Mouse (Mus musculus) kidney, adult 8-10 months (tissue): Measurements from ENCODE around the gene Wdr93.
"Not testable (repeated sequence)": the region's sequence is repeated elsewhere in the genome, so short reads cannot be mapped to it uniquely, and the experiment has no call there.

Experiments used
- DNase-seq, 2 experiments: peaks; one replicate each; pipeline ENCODE4 v3.0.0; 2022

The Wdr93 gene

DNA sequence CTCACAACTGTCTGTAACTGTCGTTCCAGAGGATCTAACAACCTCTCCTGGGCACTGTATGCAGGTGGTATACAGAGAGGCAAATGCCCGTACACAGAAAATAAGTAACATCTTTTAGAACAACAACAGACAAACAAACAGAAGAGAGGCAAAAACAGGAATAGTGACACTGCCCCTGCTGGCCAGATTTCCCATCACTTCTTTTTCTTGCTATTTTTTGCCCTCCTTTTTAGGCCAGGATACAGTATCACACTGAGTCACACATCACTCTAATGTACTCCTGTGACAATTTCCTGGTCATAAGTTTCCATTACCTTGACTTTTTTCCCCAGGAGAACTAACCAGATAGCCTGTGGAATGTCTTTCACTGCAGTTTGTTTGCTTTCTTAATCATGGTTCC, 13.4 kb downstream of the Wdr93 start:
- no peak for DNase-seq

DNA sequence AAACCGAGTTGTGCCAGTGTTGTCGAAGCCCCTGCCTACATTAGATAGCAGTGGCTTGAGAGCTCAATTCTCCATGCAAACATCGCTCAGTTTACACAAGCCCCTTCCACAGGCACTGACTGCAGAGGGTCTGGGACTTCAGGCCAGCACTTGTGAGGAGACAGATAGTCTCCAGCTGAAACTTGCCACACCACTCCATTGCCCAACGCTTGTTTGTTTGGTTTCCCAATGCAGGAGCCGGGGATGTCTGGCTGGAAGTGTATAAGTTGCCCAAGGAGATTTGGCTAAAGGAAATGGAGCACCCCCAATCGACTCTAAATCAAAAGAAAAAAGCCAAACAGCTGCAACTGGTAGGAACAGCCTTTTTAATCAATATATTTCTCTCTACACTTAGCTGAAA, 15.2 kb downstream of the Wdr93 start:
- no peak for DNase-seq

DNA sequence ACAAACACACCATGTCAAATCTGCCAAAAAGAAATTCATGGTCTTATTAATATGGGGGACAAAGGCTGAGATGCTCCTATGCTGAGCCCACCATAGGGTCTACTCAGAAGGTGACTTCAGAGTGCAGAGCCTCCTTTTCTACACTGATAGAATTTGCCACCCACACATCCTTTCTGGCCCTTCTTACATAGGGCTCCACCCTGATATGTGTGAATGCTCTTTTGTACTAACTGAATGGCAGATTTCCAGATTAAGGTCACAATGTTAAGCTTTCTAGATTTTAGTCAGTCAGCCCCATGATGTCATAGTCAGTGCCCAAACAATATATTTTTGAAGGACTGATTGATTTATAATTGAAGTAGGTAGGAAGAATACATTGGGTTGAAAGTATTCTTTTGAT, 16.8 kb downstream of the Wdr93 start:
- no peak for DNase-seq

DNA sequence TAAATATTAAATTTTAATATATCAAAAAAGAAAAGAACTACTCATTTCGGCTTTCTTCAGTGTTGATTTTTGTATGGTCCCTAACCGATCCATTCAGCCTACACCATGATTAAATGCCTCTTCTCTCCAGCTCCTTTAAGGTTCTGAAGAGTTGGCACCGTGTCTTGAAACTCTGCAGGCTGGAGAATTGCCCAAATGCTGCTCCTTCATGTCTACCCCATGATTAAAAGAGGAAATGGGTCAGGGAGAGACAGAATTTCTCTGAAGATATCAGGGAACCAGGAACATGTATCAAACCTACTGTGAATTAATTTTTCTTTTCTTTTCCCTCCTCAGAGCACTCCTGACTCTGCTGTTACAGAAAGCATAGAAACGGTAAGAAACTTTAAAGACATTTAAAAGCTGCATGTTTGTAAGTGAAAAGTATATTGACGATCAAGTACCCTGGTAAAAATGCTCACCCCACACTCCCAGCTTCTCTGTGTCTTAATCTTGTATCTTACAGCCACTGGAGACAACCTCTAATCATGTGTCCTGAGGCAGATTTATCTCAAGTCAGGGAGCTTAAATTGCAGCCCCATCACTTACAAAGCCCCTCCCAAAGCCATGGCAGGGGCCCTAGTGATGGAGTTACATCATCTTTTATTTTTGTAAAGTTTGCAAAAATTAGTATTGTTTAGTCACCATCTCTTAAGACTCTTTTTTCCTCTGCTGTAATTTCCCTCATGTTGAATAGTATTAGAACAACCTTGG, 18.3 kb downstream of the Wdr93 start:
- DNase-seq, result no peak

DNA sequence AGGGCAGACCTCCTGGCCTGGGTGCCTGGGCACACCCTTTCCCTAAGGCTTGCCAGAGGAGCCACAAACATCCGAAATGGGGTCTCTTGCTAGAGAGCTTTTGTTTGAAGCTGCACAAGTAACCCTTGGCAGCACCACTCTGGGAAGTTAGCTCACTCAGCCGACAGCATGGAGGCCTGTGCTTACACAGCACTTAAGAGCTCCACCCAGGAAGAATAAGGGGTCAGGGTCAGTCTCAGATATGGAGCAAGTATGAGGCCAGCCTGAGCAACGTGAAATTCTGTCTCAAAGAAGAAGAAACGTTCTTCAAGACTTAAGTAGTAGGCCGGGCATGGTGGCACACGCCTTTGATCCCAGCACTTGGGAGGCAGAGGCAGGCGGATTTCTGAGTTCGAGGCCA, 19.1 kb downstream of the Wdr93 start:
- no peak for DNase-seq

DNA sequence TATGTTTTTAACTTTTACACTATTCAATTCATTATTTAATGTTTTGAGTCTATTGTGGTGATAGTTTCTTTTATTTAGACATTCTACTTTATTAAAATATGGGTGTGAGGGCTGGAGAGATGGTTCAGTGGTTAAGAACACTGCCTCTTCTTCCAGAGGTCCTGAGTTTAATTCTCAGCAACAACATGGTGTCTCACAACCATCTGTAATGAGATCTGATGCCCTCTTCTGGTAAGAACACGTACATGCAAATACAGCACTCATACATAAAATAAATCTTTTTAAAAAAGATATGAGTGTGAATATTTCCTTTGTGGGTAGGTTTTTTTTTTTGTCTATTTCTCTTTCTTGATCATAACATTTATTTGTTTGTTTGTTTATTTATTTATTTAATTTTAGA, 23.0 kb downstream of the Wdr93 start:
- no peak for DNase-seq

DNA sequence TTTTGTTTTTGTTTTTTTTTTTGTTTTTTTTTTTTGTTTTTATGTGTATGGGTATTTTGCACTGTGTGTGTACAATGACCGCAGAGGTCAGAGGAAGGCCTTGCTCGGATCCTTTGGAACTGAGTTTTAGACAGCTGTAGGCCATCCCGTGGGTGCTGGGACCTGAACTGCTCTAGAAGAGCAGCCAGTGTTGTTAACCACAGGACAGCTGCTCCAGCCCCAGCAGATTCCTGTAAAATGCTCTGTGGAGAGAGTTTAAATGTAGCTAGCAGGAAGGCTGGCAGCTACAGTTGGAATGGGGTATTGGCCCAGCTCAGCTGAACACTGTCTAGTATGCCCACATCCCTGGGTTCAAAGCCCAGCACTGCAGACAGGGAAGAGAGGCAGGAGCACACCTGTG, 26.7 kb downstream of the Wdr93 start:
- no peak for DNase-seq

DNA sequence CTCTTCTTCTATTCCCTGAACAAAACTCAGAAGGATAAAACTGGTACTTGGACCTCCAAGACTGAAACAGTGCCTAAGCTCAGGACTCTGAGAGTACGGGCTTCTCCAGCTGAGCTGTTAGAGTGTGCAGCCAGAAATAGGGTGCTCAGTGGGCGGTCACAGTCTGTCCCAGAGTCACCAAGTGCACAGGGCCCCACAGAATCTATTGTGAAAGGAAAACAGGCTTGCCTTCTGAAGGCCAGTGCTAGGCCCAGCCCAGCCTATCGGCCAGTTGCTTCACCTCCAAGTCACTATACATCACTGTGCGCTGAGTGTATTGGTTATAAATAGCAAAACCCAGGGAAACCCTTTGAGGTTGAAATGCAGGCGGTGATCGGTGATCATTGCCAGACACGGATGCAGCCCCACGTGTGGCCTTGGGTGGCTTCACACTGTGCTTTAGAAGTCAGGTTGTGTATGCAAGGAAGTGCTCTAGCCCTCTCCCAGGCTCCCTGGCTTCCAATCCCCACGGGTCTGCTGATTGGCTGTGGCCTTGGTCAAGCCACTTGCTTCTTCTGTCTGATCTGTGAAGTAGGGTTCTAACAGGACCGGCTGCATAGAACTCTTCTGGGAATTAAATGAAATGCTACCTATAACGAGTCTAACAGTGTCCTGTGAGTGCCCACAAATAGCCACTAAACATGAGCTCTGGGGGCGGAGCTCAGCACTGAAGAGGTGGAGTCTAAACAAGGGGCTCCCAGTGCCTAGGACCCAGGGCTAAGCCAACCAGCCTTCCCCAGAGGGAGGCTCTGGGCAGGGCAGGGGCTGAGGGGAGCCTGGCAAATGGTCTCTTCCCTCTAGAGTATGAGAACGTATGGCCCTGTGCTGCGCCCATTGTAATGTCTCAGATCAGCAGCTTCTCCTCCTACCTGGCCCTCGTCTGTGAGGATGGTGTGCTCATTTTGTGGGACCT, 28.9 kb downstream of the Wdr93 start:
- no peak for DNase-seq

DNA sequence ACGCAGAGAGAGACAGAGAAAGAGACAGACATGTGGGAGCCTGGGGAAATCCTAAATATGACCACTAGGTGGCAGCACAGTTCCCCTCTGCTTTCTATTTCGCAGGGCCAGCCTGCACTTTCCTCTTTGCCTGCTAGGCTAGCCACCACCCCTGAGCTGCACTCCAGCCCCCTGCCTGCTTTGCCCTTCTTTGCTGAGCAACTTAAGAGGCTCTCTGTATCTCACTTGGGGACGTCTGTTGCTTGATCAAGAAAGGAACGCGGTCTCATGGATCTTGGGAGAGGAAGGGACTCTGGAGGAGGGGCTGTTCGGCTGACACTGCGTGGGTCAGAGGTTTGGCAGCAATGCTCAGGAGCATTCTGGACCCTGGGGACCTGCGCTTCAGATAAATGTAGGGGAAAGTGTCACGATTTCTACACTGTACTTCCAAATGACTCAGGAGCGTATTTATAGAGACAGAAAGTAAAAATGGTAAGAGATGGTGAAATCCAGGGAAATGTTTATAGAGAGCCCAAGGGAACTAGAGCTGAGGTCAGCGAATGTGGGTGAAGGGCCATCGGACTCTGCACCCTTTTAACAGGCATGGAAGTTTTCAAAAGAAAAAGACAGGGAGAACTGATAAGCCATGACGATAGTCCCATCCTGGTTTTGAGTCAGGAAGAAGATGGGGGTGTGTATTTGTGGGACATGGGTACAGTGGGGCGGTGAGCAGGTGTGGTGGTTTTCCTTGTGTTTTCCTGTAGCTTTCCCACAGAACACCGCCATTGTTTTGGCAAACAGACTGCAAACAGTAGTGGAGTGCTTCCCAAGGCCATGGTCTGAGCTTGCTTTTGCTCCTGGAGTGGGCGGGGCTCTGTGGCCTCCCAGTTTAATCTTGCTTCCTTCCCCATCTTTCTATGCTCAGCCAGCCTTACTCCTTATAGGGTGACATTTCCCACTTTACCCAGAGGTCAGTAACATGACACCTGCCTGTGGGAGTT, 38.0 kb downstream of the Wdr93 start:
- DNase-seq, result peak; percentile 64 to 84

DNA sequence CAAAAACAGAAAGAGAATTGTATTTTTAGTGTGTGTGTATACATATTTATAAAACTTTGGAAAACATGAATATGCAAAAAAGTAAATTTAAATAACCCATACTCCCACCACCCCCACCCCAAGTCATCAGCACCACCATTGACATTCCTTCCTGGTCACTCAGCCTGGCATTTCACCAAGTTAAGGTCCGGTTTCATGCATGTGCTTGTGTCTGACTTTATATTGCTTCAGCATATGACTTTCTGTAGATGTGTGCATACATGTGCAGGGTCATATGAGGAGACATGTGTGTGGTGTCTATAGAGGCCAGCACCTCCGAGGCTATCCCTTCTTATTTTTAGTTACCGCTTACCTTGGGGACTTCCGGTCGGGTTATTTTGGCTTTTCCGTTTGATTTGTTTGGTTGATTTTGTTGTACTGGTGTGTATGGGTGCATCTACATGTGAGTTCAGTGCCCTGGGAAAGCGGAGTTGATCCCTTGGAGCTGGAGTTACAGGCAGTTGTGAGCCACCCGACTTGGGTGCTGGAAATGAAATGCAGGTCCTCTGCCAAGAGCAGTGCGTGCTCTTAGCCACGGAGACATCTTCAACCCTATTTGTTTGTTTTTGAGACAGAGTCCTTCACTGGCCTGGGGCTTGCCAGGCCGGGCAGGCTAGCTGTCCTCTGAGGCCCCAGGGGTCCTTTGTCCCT, 39.0 kb downstream of the Wdr93 start:
- DNase-seq, result peak in 1 of 2 experiments; percentile 23

DNA sequence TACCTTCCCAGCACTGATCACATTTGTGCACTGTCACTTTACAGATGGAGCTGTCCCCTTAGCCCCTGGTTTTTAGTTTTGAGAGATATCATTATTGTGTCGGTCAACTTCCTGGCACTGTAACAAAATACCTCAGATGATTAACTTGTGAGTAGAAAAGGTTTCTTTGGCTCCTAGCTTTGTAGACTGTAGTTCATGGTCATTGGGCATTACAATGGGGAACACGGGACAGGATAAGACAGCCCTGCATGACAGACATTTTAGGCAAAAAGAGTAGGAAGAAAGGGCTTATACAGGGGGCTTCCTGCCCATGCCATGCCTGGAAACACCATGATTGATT, 39.5 kb downstream of the Wdr93 start:
- DNase-seq, result no peak

DNA sequence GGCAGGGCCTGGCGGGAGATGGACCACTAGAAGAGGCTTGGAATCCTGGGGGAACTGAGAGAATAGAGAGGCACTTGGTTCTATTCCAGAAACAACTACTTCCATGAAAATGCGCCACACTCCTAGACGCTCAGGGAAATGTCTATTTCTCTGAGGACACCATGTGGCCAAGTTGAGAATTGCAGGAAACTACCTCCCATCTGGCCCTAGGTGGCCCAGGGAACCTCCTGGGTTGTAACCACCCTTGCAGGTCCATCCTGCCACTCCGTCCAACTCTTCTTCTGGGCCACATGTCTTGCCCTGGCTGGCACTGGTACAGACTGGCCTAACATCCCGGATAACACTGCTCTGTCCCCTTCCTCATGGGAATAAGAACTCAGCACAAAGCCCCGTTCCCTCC, 43.3 kb downstream of the Wdr93 start:
- DNase-seq, result peak; percentile 45 to 84

DNA sequence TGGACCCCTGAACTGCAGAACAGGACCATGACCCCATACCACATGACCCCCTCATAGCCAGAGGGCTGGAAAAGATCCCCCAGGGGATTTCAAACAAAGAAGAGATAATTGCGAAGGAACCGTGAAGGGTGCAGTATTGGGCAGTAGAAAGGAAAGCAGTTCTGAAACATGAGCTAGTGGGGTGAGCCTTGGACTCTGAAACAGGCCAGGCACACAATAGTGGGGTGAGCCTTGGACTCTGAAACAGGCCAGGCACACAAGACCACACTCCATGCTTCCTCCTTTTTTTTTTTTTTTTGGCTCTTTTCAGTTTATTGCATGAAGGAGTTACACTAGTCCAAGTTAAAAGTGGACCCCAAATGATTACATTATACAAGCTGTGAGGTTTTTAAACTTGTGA, 46.8 kb downstream of the Wdr93 start:
- not testable (repeated sequence) for DNase-seq

DNA sequence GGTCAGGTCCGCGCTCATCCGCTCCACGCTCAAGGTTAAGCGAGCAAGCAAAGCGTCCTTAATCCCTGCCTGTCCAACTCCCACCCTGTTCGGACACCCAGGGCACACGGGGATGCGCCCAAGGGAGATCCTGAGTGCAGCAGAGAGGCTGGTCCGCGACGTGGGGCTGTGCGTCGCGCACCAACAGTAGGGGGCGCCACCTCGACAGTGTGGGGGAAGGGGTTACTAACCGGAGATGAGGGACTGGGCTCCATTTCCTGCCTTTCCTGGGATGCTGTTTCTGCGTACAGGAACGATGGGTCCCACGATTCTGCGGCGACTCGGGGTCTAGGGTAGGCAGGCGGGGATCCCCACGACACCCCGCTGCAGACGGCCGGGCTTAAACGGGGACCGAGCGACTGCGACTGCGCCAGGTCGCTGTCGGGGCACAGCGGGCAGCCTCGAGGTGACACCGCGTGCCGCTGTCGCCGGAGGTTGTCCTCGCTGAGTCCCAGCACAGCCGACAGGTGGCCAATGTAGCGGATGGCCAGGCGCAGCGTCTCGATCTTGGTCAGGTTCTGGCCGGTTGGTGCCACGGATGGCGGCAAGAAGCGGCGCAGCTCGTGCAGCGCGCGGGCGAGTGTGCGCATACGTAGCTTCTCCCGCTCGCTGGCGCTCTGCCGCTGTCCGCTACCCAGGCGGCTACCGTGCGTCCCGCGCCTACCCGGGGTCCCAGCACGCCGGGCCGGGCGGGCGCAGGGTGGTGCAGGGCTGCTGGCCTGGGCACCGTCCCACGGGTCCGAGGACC, 49.9 kb downstream of the Wdr93 start:
- peak in 1 of 2 experiments; percentile 28 for DNase-seq

DNA sequence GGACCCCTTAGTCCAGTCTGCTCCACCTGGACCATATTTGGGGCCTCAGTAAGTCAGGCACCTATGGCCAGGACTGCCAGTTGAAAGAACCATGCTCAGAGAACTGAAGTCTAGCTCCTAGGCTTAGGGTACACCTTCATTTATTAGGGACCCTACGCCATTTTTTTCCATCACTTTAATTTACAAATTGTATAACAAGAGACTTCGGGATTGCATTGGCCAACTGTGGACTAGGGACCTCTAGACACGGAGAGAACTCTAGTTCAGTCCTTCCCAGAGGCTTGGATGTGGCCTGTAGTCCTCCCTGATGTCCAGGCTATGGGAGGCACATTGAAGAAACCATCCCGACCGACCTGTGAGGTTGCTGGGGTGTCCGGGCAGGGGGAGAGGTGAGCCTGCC, 50.7 kb downstream of the Wdr93 start, which contains the start of gene Mesp1:
TSS of gene Mesp1 (minus strand) at position 101 of the 400 bp plus-strand sequence.
- DNase-seq, result no peak

DNA sequence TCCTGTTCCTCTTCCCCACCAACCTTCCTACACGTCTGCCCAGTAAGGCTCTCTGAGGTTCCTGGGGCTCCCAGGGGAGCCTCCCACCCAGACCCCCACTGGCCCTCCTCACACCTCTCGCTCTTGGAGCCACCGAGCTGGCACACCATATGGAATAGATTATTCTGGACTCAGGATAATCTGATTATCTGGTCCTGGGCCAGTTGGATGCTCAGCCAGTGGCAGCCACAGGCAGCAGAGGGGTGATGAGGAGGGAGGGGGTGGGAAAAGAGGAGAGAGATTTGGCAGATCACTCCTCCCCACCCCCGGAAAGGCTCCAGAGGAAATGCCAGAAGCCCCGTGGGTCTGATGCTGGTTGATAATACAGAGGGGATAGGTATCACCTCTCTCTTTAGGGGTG, 55.6 kb downstream of the Wdr93 start:
- no peak for DNase-seq

DNA sequence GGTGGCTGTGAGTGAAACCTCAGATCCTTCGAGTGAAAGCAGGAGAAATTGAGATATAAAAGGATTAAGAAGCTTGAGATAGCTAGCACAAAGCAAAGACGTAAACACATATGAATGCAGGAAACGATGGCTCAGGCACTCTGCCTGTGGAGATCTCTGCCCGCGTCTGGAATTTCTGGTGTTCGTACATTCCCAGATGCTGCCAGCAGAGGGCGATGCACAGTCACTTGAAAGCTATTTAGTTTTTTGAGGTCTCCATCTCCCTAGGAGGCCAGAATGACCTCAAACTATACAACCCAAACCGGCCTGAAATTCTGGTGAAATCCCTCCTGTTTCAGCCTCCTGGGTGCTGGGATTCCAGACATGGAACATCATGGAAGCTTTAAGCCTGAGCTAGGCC, 56.1 kb downstream of the Wdr93 start:
- DNase-seq, result peak; percentile 53 to 88

DNA sequence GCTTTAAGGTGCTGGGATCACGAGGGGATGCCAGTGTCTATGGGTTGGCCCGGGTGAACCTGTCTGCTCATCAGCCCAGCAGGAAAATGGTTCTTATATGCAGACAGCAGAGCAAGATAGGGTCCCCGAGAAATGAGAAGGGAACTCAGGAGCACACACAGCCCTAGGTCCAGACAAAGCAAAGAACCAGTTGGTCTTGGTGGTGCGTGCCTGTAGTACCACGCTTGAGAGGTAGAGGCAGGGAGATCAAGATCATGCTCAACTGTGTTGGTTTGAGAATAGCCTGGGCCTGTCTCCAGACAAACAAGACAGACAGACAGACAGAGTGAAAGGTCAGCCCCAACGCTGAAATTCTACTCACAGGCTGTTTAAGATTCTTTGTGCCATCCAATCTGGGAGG, 56.5 kb downstream of the Wdr93 start:
- DNase-seq, result no peak

DNA sequence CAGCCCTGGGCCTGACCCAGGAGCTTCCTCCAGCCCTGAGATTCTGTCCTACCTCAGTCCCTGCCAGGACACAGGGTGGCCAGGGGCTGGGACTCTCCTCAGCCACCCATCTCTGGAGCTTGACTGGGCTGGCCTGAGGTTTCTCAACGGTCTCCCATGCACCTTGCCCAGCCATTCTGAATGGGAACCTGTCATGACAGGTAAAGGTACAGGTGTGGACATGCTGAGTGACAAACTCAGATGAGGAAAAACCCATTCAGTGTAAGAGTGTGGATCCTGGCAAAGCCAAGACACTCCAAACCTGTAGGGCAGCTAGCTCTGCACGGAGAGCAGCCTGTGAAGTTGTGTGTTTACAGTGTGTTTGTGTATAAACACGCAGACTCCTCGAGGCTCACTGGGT, 57.4 kb downstream of the Wdr93 start:
- no peak for DNase-seq

DNA sequence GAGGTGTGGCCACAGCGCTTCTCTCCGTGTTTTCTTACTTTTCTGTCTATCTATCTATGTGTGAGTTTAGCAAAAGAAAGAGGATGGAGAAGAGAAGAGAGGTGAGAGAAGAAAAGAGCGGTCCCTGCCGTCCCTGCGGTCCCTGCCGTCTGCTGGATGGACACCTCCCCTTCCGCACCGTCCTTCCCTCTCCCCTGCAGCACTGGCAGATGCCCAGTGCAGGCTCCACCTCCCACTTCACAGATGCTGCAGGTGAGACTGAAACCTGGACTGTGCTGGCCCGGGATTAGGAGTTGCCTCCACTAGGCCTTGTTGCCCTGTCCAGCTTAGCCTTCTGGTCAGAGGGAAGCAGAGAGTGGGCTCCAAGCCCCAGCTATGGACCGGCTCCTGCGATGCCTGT, 58.4 kb downstream of the Wdr93 start:
- DNase-seq, result no peak

DNA sequence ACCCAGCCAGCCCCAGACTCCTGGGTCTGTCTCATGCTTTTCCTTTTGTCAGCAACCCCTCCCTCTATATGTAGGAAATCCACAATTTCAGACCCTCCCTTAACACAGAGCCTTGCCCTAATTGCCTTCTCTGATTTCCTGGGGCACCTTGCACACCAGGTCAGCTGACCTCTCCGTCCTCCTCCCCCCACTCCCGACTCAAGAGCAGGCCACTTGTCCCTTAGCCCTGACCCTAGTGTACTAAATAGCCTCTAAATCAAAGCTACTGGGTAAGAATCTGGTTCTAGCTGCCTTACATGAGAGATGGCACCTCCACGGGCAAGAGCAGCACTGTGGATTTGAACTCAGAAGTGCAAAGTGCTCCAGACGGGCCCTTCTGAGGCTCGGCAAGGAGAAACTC, 59.1 kb downstream of the Wdr93 start:
- no peak for DNase-seq
